Mouse (Mus musculus): ENCODE measurements around the gene Slc9a1. TPM values are rescaled to one million over a fixed set of nuclear protein-coding genes. Genes with fewer than 3 reads are reported as not detected.

Slc9a1 gene
- total and polyA plus RNA-seq, 3 experiments: 3.1 to 14.0 TPM; not detected in 1

DNA sequence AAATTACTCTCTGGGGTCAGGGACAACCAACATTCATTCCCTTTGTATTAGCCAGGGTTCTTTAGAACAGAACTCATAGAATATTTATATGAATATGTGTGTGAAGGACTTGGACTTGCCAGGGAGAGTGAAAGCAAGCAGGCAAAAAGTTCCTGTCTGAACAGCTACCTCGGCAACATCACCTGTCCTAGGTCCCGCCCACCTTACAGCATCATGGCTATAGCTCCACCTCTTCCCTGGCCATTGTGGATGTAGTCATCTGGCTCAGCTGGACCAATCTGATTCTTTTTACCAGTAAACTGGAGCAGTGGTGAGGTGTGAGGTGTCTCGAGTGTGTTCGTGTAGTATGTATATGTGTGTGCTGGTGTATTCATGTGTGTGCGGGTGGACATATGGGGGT, 76.2 kb downstream of the Slc9a1 start:
- Histone ChIP-seq H3K4me1 (ENCODE audit: control insufficient read depth in 1 of 2, insufficient read depth in 2 of 2, low read length in 2 of 2) (peaks cover 0 to 10% of the 10 kb centered on the region in 2 experiments; a peak in 2 of 4 replicates), H3K9ac (ENCODE audit: control insufficient read depth, low read depth, low read length, poor library complexity, severe bottlenecking) (no peak overlapping the region), H3K27ac (ENCODE audit: control insufficient read depth, low read depth, low read length) (no peak overlapping the region), H3K27me3 (ENCODE audit: control insufficient read depth in 1 of 2, insufficient read depth in 2 of 2, low read length in 2 of 2) (no peaks in the 10 kb centered on the region; a peak in 1 of 4 replicates), H3K79me2 (ENCODE audit: control insufficient read depth, insufficient read depth, low read length, poor library complexity) (no peaks in the 10 kb centered on the region), H3K4me3 (ENCODE audit: control insufficient read depth in 1 of 2, insufficient read depth in 1 of 2, low read depth in 2 of 2, low read length in 2 of 2) (no peak overlapping the region), H3K9me3 (replicated peaks; ENCODE audit: insufficient read depth, low read length) (no peaks in the 10 kb centered on the region), H3K36me3 (ENCODE audit: control insufficient read depth in 1 of 2, insufficient read depth in 2 of 2, low read length in 2 of 2) (no peaks in the 10 kb centered on the region)
- DNase-seq (ENCODE audit: low read depth, low spot score): peak; percentile 57
- TF ChIP-seq USF1 (IDR thresholded peaks at IDR 0.05; ENCODE audit: low read depth, low read length) (peak; percentile 61; the same call in 1 of the 2 replicates), ETS1 (IDR thresholded peaks at IDR 0.05; ENCODE audit: low read depth, low read length) (no peak)

DNA sequence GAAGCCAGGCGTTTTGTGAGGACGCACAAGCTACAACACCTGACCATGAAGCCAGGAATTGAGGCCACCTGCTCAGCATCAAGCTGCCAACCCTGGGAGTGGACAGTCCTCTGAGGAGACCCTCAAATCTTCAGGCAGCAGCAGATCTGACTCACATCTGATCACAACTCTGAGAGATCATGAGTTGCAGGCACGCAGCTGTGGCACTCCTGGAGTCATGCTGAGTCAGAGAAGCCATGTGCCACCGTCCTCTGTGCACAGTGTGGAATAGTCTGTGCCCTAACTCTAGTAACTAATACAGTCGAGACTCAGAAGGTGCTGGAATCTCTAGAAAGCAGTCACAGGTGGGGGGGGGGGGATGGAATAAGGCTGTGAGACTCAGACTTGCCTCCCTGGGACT, 77.9 kb downstream of the Slc9a1 start:
- no peak overlapping the region for H3K27ac ChIP-seq (ENCODE audit: control insufficient read depth, low read depth, low read length)
- H3K9ac ChIP-seq (ENCODE audit: control insufficient read depth, low read depth, low read length, poor library complexity, severe bottlenecking): no peak overlapping the region
- H3K4me3 ChIP-seq (ENCODE audit: control insufficient read depth in 1 of 2, insufficient read depth in 1 of 2, low read depth in 2 of 2, low read length in 2 of 2): no peak overlapping the region
- no peaks in the 10 kb centered on the region for H3K79me2 ChIP-seq (ENCODE audit: control insufficient read depth, insufficient read depth, low read length, poor library complexity)
- no peaks in the 10 kb centered on the region for H3K36me3 ChIP-seq (ENCODE audit: control insufficient read depth in 1 of 2, insufficient read depth in 2 of 2, low read length in 2 of 2)
- no peaks in the 10 kb centered on the region for H3K9me3 ChIP-seq (replicated peaks; ENCODE audit: insufficient read depth, low read length)
- no peak for TF ChIP-seq MEF2A (IDR thresholded peaks at IDR 0.05; ENCODE audit: extremely low read depth, insufficient replicate concordance, low read depth, low read length, poor library complexity, severe bottlenecking)
- TF ChIP-seq ZC3H11A (IDR thresholded peaks at IDR 0.05; ENCODE audit: low read depth, low read length): no peak
- no peak for TF ChIP-seq MYB (IDR thresholded peaks at IDR 0.05; ENCODE audit: low read depth, low read length)
- H3K27me3 ChIP-seq (ENCODE audit: control insufficient read depth in 1 of 2, insufficient read depth in 2 of 2, low read length in 2 of 2): no peaks in the 10 kb centered on the region; a peak in 1 of 4 replicates
- DNase-seq (ENCODE audit: low read depth, low spot score): no peak
- H3K4me1 ChIP-seq (ENCODE audit: control insufficient read depth in 1 of 2, insufficient read depth in 2 of 2, low read length in 2 of 2): peaks cover 0 to 10% of the 10 kb centered on the region in 2 experiments; a peak in 2 of 4 replicates

DNA sequence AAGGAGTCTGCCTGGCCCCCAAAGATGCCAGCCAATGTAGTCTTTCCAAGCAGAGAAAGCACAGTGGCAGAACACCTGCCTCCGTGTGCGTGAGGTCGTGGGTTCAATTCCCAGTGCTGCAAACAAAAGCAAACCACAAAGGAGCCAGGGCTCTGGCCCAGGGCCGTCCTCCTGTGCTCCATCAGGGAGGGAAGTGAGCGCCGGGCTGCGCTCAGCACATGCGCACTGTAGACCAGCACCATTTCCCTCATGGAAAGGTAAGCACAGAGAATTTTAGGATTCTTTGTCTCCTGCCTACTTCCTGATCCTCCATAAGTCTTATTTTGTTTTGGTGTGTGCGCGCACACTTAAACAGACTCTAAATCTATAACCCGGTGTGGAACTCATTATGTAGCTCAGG, 78.5 kb downstream of the Slc9a1 start:
- TF ChIP-seq MAX (IDR thresholded peaks at IDR 0.05; ENCODE audit: low read length) (no peak), USF1 (IDR thresholded peaks at IDR 0.05; ENCODE audit: low read depth, low read length) (no peak), TAL1 (IDR thresholded peaks at IDR 0.05; ENCODE audit: low read length) (no peak), RCOR1 (IDR thresholded peaks at IDR 0.05; ENCODE audit: low read depth, low read length) (no peak), ZNF384 (IDR thresholded peaks at IDR 0.05; ENCODE audit: low read depth, low read length) (no peak), EP300 (IDR thresholded peaks at IDR 0.05; ENCODE audit: low read depth in 1 of 2, low read length in 2 of 2) (no peak), CTCF (IDR thresholded peaks at IDR 0.05 in 2 of 3, conservative IDR thresholded peaks at IDR 0.05 in 1 of 3; ENCODE audit: control insufficient read depth in 1 of 3, insufficient read depth in 1 of 3, low read depth in 2 of 3, low read length in 3 of 3, poor library complexity in 1 of 3, severe bottlenecking in 1 of 3) (no peak)

More for the DNA sequence above, 78.5 kb downstream of the Slc9a1 start:
- DNase-seq (ENCODE audit: low read depth, low spot score): no peak
- H3K79me2 ChIP-seq (ENCODE audit: control insufficient read depth, insufficient read depth, low read length, poor library complexity): no peaks in the 10 kb centered on the region
- H3K4me1 ChIP-seq (ENCODE audit: control insufficient read depth in 1 of 2, insufficient read depth in 2 of 2, low read length in 2 of 2): peaks cover 0 to 10% of the 10 kb centered on the region in 2 experiments; a peak in 2 of 4 replicates
- no peak overlapping the region for H3K27ac ChIP-seq (ENCODE audit: control insufficient read depth, low read depth, low read length)
- H3K4me3 ChIP-seq (ENCODE audit: control insufficient read depth in 1 of 2, insufficient read depth in 1 of 2, low read depth in 2 of 2, low read length in 2 of 2): no peak overlapping the region
- no peaks in the 10 kb centered on the region for H3K36me3 ChIP-seq (ENCODE audit: control insufficient read depth in 1 of 2, insufficient read depth in 2 of 2, low read length in 2 of 2)
- H3K27me3 ChIP-seq (ENCODE audit: control insufficient read depth in 1 of 2, insufficient read depth in 2 of 2, low read length in 2 of 2): no peaks in the 10 kb centered on the region
- no peaks in the 10 kb centered on the region for H3K9me3 ChIP-seq (replicated peaks; ENCODE audit: insufficient read depth, low read length)
- no peak overlapping the region for H3K9ac ChIP-seq (ENCODE audit: control insufficient read depth, low read depth, low read length, poor library complexity, severe bottlenecking)
